Mouse (Mus musculus) spleen, adult 2 months (tissue): ENCODE data around the gene Ambp.

ENCODE experiments used
- CTCF ChIP-seq: fragments of 200-500 bp; IDR thresholded peaks from 2 replicates; pipeline ENCODE4 v1.5.1; 2011; ENCODE audit warnings: mild to moderate bottlenecking, inconsistent platforms; ENCODE audit not compliant: insufficient read depth, insufficient read length, insufficient replicate concordance; ENCODE audit errors: extremely low read depth
- POLR2A ChIP-seq: fragments of 200-500 bp; IDR thresholded peaks from 2 replicates; pipeline ENCODE4 v1.6.1; 2011; ENCODE audit warnings: low read depth, low read length, inconsistent platforms

- TF ChIP-seq CTCF, result no peak
- no peak for TF ChIP-seq POLR2A
Observed at GRCm38 (mm10) chr4:63097603-63098002, 57.0 kb downstream of the Ambp start.
